Mouse (Mus musculus) kidney, adult 18-20 months (tissue): ENCODE data around the gene Zkscan14.
A peak's percentile ranks its signal among the peaks of the same experiment; 100 is the strongest.

Experiments
- DNase-seq: peaks from one replicate; pipeline ENCODE4 v3.0.0; 2021

The Zkscan14 gene

GRCm38 (mm10) chr5:145200387-145200786, 1.3 kb downstream of the Zkscan14 start:
- no peak for DNase-seq

- DNase-seq = no peak
Observed at GRCm38 (mm10) chr5:145191962-145192361, 9.7 kb downstream of the Zkscan14 start, which contains the start of gene Atp5j2. TSS of gene Atp5j2 (minus strand) at chr5:145192062.

DNA sequence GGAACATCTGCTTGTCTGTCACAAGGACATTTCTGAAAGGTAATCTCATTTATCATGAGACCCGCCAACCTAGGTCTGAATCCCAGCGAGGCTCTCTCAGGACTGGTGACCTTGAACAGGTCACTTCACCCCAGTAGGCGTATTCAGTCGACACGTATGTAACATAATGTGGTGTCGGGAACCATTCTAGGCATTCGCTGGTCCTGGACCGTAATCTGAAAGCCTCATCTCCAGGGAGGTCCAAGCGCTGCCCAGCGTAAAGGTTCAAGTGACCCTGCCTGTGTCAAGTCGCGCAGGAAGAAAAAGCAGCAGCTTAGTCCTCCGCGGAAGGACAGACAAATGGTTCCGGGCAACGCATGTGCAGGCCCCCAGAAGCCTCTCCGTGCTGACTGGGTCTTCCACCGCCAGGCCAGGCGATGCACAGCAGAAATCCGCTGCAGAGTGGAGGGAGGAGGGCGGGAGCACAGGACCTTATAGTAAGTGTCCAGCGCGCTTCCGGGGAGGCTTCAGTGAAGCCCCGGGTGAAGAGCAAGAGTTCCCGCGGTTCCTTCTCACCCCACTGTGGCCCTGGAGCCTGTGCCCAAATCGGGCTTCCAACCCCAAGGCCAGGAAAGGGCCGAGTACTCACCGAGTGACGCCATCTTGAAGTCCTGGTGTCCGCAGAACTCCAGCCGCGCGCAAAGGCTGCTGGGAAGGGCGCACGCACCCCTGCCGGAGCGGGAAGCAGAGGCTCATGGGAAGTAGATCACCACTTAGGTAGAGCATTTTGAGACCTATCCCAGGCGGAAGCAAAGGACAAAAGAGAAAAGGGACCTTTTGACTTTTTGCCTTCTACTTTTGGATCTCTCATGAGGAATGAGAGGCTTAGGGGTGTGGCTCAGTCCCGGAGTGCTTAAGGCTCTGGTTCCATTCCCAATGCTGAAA, 10.5 kb downstream of the Zkscan14 start:
- peak; percentile 93 for DNase-seq

GRCm38 (mm10) chr5:145190373-145190772, 11.3 kb downstream of the Zkscan14 start:
- DNase-seq = no peak

- DNase-seq = no peak
Observed at GRCm38 (mm10) chr5:145189416-145189815, 12.3 kb downstream of the Zkscan14 start.

GRCm38 (mm10) chr5:145185244-145185643, 16.4 kb downstream of the Zkscan14 start:
- DNase-seq = no peak

- DNase-seq = no peak
Observed at GRCm38 (mm10) chr5:145178461-145178980, 23.1 kb downstream of the Zkscan14 start.

- DNase-seq = no peak
Observed at GRCm38 (mm10) chr5:145167306-145167661, 34.4 kb downstream of the Zkscan14 start.

DNA sequence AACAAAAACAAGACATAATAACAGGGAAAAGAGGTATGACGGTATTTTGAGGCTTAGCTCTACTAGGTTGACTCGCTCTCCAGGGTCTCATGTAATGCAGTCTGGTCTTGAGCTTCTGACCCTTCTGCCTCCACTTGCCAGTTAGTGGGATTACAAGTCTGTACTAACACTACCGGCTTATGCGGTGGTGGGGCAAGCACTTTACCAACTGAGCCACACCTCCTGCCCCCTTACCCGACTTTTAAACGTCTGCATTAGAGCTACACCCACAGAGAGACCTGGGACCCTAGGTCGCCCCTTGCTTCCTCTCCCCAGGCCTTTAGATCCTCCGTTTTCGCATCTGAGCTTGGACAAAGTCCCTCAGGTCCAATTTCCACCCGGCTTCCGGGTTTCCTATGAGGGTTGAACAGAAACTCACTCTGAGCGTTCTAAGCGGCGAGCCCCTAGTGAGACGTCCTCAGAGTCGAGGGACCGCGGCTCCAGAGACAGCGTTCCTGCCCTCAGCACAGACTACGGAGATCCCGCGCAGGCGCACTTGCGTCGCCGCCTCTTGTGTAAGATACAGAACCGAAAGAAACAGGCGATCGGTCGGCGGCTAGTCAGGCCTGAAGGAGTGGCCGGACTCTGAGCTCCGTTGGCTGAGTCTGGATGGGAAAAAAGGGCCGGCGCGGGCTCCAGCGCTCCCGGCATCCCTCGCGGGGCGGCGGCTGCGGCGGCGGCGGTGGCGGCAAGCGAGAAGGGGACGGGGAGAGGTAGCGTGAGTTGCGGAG, 34.9 kb downstream of the Zkscan14 start, which contains the start of the genes Ptcd1 and Cpsf4:
Gene Ptcd1 (minus strand): TSS at position 573 of the 770 bp plus-strand sequence.
Gene Cpsf4 (plus strand): TSS at position 678 of the 770 bp plus-strand sequence.
- peak; percentile 99 for DNase-seq

DNA sequence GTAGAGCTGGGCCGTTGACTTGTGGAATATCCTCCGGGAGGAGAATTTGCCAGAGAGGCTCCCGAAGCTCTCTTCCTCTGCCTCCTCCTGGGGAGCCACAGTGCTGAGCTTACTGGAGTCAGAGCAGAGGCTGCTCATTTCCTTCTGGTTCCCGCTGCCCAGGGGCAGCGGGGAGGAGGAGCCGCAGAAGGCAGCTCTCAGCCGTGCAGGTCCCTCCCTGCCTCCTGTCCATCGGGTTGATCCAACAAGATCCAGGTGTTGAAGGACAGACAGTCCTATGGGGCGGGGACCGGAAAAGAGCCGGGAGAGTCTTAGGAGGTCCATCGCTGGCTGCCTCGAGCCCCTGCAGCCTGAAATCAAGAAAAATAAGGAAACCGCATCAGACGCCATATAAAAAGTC, 36.5 kb downstream of the Zkscan14 start:
- DNase-seq = no peak

DNA sequence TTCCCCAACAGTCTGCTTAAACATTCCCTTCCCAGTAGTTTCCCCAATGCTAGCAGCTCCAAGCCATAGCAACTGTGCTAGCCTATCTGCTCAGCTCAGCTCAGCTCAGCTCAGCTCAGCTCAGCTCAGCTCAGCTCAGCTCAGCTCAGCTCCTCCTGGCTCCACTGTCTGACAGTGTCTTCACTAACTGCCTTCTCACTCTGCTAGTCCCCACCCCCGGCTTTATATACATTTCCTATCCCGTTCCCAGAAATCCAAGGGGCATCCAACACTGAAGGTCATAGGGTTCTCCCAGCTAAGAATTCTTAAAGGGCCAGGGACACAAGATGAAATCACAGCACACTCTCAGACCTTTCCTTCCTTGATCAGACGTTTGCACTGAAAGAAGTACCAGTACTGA, 37.0 kb downstream of the Zkscan14 start:
- DNase-seq = peak; percentile 12

GRCm38 (mm10) chr5:145161361-145161760, 40.3 kb downstream of the Zkscan14 start:
- no peak for DNase-seq

- no peak for DNase-seq
Observed at GRCm38 (mm10) chr5:145152690-145153089, 49.0 kb downstream of the Zkscan14 start.

DNA sequence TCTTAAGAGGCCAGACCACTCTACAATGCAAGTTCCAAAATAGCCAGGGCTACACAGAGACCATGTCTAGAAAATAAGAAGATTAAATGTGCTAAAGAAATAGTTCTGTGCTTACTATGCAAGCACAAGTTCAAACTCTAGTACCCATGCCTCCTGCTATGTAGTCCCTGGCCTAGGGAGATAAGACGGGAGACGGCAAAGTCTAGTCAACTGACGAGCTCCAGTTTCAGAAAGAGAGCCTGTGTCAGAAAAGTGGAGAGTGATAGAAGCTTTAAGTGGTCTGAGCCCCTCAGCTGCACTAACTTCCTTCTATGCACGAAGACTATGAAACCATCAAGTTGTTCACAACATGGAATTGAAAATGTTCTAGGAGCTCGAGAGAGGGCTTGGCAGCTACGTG, 52.4 kb downstream of the Zkscan14 start:
- DNase-seq = no peak

DNA sequence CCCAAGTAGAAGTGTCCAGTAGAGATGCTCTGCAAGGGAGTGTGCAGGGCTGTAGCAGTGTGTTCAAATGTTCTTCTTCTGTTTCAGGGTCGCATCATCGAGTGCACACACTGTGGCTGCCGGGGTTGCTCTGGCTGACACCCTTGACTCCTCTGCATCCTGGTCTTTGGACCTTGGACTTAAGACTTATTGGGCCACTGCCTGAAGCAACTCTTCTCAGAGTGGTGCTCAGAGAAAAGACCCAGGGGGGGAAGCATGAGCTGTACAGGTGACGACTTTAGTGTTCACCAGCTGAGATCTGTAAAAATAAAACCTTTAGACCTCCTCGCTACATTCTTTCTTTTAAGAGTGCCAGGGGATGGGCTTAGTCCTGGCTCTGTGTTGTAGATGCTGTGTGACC, 53.9 kb downstream of the Zkscan14 start:
- DNase-seq = peak; percentile 38
